Mouse (Mus musculus) monocyte, adult 2 months (primary cell): ENCODE results near the gene Lgmn.

Experiments used
- DNase-seq, 2 experiments: peaks; one replicate each; pipeline ENCODE4 v3.0.0; 2022; ENCODE audit warnings: low spot score in 2 of 2, low read depth in 1 of 2

Lgmn gene

GRCm38 (mm10) chr12:102350997-102351396, 88.6 kb downstream of the Lgmn start:
- no peak for DNase-seq

GRCm38 (mm10) chr12:102348447-102348846, 91.2 kb downstream of the Lgmn start:
- no peak for DNase-seq

- no peak for DNase-seq
Measured at GRCm38 (mm10) chr12:102346507-102346906, 93.1 kb downstream of the Lgmn start.

- no peak for DNase-seq
Measured at GRCm38 (mm10) chr12:102345031-102345815, 94.4 kb downstream of the Lgmn start.
